Mouse (Mus musculus) heart, adult 11 months (tissue): Measurements from ENCODE around the gene Olfr1418.
"Not testable (repeated sequence)": the region's sequence is repeated elsewhere in the genome, so short reads cannot be mapped to it uniquely, and the experiment has no call there.

ENCODE experiments used
- DNase-seq: peaks from one replicate; pipeline ENCODE4 v3.0.0; 2022

Olfr1418 gene

DNA sequence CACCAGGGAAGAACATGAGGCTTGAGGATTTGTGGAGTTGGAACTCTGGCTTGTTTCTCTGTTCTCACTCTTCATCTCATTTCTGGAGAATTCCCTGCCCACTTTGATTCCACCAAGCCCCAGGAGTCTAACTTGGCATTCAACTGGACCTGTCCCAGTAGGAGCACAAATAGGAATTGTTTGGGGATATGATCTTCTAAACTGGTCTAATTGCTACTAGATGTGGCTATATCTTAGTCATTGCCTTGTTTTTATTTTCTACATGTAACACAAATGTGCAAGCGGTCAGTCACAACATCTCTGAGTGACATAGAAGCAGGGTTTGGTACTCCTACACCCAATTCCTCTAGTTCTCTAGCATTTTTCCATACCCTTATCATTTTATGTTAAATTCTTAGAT is at the start of gene Olfr1418:
TSS of gene Olfr1418 (minus strand) at position 101 of the 400 bp plus-strand sequence.
- DNase-seq = no peak

DNA sequence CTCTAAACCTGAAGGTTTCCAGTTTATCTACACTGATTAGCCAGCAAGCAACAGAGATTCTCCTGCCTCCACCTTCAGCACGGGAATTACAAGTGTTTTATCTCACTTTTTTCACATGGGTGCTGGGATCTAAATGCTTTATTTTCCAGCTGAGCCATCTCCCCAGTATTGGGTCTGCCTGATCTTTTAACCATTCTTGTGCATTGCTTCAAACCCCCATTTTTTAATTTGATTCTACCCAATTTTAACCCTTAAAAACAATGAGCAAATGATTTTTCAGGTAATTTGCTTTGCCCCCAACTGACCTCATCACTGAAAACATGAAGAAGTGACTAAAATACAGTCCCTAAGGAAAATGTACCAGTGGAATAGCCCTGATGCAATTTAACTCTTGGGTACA is 25.4 kb upstream of the Olfr1418 start, which contains the start of gene Olfr1420:
TSS of gene Olfr1420 (plus strand) at position 301 of the 400 bp plus-strand sequence.
- no peak for DNase-seq

DNA sequence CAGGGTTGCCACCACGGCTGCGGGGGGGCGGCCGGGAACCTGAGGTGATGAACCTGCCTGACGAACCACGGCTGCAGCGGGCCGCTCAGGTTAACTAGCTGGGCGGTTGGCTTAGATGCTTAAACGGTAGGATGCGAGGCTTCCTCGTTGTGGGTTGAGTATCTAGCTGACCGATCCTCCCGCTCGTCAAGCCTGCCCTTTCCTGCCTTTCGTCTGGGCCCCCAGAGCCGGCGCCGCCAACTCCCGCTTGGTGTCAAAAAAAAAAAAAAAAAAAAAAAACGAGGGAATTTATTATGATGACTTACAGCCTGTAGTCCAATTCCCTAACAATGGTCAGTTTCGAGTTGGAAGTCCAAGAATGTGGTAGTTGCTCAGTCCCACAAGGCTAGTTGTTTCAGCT is 17.5 kb upstream of the Olfr1418 start:
- DNase-seq = not testable (repeated sequence)

GRCm38 (mm10) chr19:11875006-11875405 is 14.1 kb upstream of the Olfr1418 start, which contains the start of gene Olfr1419:
TSS of gene Olfr1419 (minus strand) at chr19:11875106.
- no peak for DNase-seq

- DNase-seq = no peak
Measured at GRCm38 (mm10) chr19:11867837-11868236, 7.0 kb upstream of the Olfr1418 start.

DNA sequence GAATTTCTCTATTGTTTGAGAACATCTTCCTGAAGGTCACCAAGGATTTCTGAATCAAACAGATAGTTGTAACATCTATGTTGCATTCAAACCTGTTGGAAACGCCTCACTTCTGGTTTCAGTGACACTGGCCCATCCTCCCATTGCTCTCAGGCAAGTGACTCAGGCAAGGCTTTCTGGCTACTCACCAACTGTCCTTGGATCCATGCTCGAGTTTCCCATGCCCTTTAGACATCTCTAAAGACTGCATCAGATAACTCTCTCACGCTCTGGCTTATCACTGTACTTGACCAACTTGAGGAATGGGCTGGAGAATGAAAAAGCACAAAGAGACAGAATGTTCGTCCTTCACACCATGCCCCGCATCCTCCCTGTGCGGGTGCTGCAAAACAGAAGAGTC is 4.4 kb downstream of the Olfr1418 start:
- no peak for DNase-seq

- DNase-seq = no peak
Measured at GRCm38 (mm10) chr19:11854821-11855220, 6.0 kb downstream of the Olfr1418 start.

DNA sequence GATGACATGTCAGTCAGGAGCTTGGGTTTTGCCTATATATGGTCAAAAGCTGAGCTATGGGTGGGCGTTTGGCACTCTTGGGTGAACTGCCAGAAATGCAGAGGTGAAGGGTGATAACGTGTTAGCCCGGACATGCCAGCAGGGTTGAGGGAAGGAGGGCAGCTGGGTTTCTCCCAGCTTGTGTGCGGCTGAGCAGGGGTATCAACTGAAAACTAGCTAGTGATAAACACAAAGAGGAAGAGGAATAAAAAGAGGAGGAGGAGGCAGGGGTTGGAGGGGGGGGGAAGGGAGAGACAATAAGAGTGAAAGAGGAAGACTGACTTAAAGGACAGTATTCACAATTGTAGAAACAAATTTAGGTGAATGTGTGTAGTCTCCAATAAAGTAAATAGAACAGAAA is 8.2 kb downstream of the Olfr1418 start:
- DNase-seq = no peak

DNA sequence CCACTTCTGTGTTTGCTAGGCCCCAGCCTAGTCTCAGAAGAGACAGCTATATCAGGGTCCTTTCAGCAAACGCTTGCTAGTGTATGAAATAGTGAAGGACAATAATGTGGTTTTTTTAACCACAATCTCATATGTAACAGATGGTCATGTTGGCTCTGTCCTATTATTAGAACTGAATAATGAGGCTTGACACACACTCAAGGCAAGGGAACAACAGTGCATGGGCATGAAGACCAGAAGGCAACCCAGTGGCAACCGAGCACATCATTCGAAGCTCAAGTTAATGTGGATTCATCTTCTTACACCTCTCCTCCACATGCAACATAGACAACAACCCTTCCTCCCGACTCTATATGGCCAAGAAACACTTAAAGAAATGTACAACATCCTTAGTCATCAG is 14.5 kb downstream of the Olfr1418 start:
- DNase-seq = no peak

GRCm38 (mm10) chr19:11839119-11839518 is 21.7 kb downstream of the Olfr1418 start, which contains the start of gene Olfr1417:
TSS of gene Olfr1417 (minus strand) at chr19:11839219.
- DNase-seq = no peak

GRCm38 (mm10) chr19:11823346-11824065 is 37.4 kb downstream of the Olfr1418 start:
- no peak for DNase-seq

GRCm38 (mm10) chr19:11820211-11820610 is 40.7 kb downstream of the Olfr1418 start:
- no peak for DNase-seq

GRCm38 (mm10) chr19:11819800-11820199 is 41.1 kb downstream of the Olfr1418 start:
- peak; percentile 98 for DNase-seq

GRCm38 (mm10) chr19:11819143-11819700 is 41.6 kb downstream of the Olfr1418 start, which contains the start of gene Stx3:
TSS of gene Stx3 (minus strand) at chr19:11819403.
- no peak for DNase-seq

DNA sequence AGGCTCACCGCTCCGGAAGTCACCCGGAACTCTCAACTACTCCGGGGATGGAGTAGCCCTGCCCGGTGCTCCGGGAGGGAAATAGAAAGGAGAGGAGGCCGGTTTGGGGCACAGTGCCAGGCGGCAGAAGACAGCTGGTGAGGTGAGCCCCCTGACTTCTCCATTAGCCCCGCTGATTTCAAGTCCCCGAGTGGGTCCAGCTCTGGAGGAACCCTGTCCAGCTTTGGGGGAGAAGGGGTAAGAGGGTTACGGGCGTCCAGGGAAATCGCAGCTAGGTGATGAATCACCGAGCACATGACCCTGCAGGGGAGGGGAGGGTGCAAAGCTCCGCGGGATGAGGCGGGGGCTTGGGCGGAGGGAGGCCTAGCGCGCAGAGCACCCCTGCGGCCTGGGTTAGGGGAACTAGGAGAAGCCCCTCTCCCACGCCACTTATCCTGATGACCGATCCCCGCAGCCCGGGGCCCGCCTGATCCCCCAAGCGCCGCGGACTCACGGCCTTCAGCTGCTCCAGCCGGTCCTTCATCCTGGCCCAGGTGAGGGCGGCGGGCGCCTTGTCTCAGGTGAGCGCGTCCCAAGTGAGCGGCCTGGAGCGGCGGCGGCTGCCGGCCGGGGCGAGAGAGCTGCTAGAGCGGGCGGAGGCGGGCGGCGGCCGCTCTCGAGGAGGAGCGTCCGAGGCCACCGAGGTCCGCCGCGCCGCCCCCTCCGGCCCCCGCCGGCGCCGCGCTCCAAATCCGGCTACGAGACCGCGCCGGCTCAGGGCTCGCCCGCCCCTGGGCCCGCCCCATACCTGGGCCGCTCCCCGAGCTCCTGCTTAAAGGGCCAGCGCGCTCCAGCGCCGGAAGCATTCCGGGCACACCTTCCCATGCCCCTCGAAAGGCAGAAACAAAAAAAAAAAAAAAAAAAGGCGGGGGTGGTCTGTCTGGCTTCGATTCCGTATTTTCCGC is 42.4 kb downstream of the Olfr1418 start:
- DNase-seq = peak; percentile 97

DNA sequence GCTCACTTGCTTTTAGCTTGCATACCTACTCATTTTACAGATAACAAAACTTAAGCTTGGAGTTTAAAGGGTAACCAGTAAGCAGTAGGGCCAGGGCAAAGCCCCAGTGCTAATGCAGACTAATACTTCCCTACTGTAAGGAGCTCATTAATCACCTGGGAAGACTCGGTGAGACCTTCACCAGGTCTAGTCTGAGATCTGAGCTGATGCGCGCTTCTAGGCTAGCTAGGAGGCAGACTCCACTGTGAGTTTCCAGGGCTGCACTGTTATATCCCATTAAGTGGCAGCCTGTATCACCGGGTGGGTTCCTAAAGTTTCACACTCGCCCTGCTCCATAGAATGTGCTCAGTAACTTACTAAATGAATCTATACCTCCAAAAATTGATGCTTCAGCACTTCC is 43.3 kb downstream of the Olfr1418 start:
- DNase-seq = no peak

DNA sequence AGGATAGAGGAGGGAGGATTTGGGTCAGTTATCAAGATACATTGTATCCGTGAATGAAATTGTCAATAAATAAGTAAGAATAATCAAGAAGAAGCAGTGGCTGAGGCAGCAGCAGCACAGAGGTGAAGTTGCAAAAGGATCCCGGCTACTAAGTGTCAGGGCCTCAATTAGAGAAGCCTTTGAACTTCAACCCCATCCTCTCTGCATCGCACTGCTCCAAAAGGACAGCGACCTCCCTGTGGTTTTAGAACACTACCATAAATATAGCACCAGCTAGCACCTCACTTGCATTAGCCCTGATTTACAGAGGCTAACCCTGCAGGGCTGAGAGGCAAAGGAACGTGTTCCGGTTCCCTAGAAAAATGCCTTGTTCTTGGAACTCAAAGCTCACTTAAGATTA is 44.2 kb downstream of the Olfr1418 start:
- DNase-seq = no peak

GRCm38 (mm10) chr19:11814742-11815333 is 46.0 kb downstream of the Olfr1418 start:
- DNase-seq = peak; percentile 85

GRCm38 (mm10) chr19:11813649-11814048 is 47.2 kb downstream of the Olfr1418 start:
- peak; percentile 96 for DNase-seq

DNA sequence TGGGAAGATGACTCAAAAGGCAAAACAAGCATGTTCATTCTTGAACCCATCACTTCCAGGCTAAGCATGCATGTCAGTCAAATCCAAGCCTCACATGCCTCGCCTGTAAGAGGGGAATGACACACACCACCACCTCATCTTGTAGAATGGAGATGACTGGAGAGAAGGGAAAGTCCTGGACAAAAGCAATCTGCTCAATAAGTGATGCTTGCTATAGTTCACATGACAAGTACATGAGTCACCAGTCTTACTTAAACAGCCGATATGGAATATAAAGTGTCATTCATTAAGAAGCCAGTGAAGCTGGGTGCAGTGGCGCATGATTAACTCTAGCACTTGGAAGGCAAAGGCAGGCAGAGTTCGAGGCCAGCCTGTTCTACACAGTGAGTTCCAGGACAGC is 47.7 kb downstream of the Olfr1418 start:
- DNase-seq = no peak

DNA sequence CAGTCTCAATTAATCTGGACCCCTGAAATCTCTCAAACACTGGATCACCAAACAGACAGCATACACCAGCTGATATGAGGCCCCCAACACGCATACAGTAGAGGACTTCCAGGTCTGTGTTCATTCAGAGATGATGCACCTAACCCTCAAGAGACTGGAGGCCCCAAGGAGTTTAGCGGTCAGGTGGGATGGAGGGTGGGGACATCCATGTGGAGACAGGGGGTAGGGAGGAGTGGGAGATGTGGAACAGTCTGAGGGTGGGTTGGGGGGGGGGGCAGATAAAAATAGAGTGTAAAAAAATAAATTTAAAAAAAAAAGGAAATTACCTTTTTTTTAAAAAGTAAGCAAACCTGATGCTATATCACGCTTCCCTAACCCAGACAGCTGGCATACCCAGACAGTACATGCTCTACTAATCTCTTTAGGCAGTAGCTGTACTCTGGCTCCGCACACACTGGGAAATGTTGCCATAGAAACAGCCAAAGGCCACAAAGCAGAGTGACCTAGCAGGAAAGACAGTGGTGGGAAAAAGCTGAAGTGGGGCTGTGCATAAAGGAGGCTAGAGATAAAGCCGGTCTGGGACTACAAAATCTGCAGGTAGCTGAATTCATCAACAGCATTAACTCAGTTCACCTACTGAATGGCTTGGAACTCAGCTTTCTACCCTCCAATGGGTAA is 49.0 kb downstream of the Olfr1418 start:
- peak; percentile 90 for DNase-seq

GRCm38 (mm10) chr19:11810856-11811255 is 50.0 kb downstream of the Olfr1418 start:
- peak; percentile 93 for DNase-seq
